Mouse (Mus musculus): ENCODE measurements around the gene Tesmin. TPM values are rescaled to one million over a fixed set of nuclear protein-coding genes. Genes with fewer than 3 reads are reported as not detected.

Tesmin gene
- total RNA-seq, 2 experiments from 2014 or later, result 2.8 to 4.0 TPM

- ATAC-seq (ENCODE audit: poor library complexity, severe bottlenecking), result peak; percentile 78
Measured at GRCm38 (mm10) chr19:3436840-3437239, 48.2 kb downstream of the Tesmin start.

GRCm38 (mm10) chr19:3437980-3438379 is 49.3 kb downstream of the Tesmin start:
- ATAC-seq (ENCODE audit: poor library complexity, severe bottlenecking), result no peak

- ATAC-seq (ENCODE audit: poor library complexity, severe bottlenecking), result no peak
Measured at GRCm38 (mm10) chr19:3440667-3441066, 52.0 kb downstream of the Tesmin start.

GRCm38 (mm10) chr19:3441092-3441491 is 52.4 kb downstream of the Tesmin start:
- ATAC-seq (ENCODE audit: poor library complexity, severe bottlenecking), result no peak

- ATAC-seq (ENCODE audit: poor library complexity, severe bottlenecking), result no peak
Measured at GRCm38 (mm10) chr19:3447348-3447747, 58.7 kb downstream of the Tesmin start.

- ATAC-seq (ENCODE audit: poor library complexity, severe bottlenecking), result no peak
Measured at GRCm38 (mm10) chr19:3449248-3449647, 60.6 kb downstream of the Tesmin start.

- ATAC-seq (ENCODE audit: poor library complexity, severe bottlenecking), result no peak
Measured at GRCm38 (mm10) chr19:3450714-3451113, 62.1 kb downstream of the Tesmin start.

GRCm38 (mm10) chr19:3451170-3451569 is 62.5 kb downstream of the Tesmin start:
- ATAC-seq (ENCODE audit: poor library complexity, severe bottlenecking), result peak; percentile 71

- ATAC-seq (ENCODE audit: poor library complexity, severe bottlenecking), result 0 out of 2 replicates have a peak, but pooled peaks have one; percentile 10
Measured at GRCm38 (mm10) chr19:3451649-3452048, 63.0 kb downstream of the Tesmin start.

Other genes starting within 250 kb of the Tesmin start
- gene Mrpl21, start 106.0 kb upstream of the Tesmin start, total RNA-seq (2015), result 61.8 and 65.2 TPM in 2 replicates
- 65.1 and 73.7 TPM in 2 replicates for gene Mrpl21, start 106.0 kb upstream of the Tesmin start, total RNA-seq (2017)
- gene Ighmbp2, start 105.8 kb upstream of the Tesmin start, total RNA-seq (2015), result 1.5 and 1.6 TPM in 2 replicates
- gene Ighmbp2, start 105.8 kb upstream of the Tesmin start, total RNA-seq (2017), result 2.9 and 3.3 TPM in 2 replicates
- gene Cpt1a, start 66.5 kb upstream of the Tesmin start, total RNA-seq (2015), result 69.6 and 73.1 TPM in 2 replicates
- gene Cpt1a, start 66.5 kb upstream of the Tesmin start, total RNA-seq (2017), result 56.2 and 66.0 TPM in 2 replicates
- gene Gal, start 25.7 kb downstream of the Tesmin start, total RNA-seq (2015), result 1.1 and 2.0 TPM in 2 replicates
- 0.70 TPM in 1 of 2 replicates, not detected in the other for gene Gal, start 25.7 kb downstream of the Tesmin start, total RNA-seq (2017)
- gene Ppp6r3, start 186.9 kb downstream of the Tesmin start, total RNA-seq (2015), result 77.7 and 92.8 TPM in 2 replicates
- 87.2 and 94.5 TPM in 2 replicates for gene Ppp6r3, start 186.9 kb downstream of the Tesmin start, total RNA-seq (2017)